Mouse (Mus musculus): ENCODE data around the gene Ppp4r1.

Gene Ppp4r1

GRCm38 (mm10) chr17:65865265-65865664 lies 82.9 kb downstream of the Ppp4r1 start:
- no peak for DNase-seq

GRCm38 (mm10) chr17:65866201-65866600 lies 83.8 kb downstream of the Ppp4r1 start:
- no peak for DNase-seq

- no peak for DNase-seq
These were observed 85.6 kb downstream of the Ppp4r1 start for GRCm38 (mm10) chr17:65867996-65868395.

- no peak for DNase-seq
These were observed 87.3 kb downstream of the Ppp4r1 start for GRCm38 (mm10) chr17:65869720-65870119.

- peak; percentile 72 to 74 for DNase-seq
These were observed 87.8 kb downstream of the Ppp4r1 start for GRCm38 (mm10) chr17:65870146-65870545.

GRCm38 (mm10) chr17:65871641-65872041 lies 89.3 kb downstream of the Ppp4r1 start:
- no peak for DNase-seq

GRCm38 (mm10) chr17:65872051-65872450 lies 89.7 kb downstream of the Ppp4r1 start:
- DNase-seq: no peak

GRCm38 (mm10) chr17:65872652-65873051 lies 90.3 kb downstream of the Ppp4r1 start:
- peak; percentile 54 to 63 for DNase-seq

GRCm38 (mm10) chr17:65873156-65873555 lies 90.8 kb downstream of the Ppp4r1 start:
- no peak for DNase-seq

- no peak for DNase-seq
These were observed 91.5 kb downstream of the Ppp4r1 start for GRCm38 (mm10) chr17:65873834-65874233.

GRCm38 (mm10) chr17:65877026-65877425 lies 94.7 kb downstream of the Ppp4r1 start:
- DNase-seq: no peak

GRCm38 (mm10) chr17:65884061-65884669 lies 101.8 kb downstream of the Ppp4r1 start:
- no peak for DNase-seq

GRCm38 (mm10) chr17:65884691-65885397 lies 102.5 kb downstream of the Ppp4r1 start:
- DNase-seq: peak; percentile 99 to 100

- DNase-seq: no peak
These were observed 103.0 kb downstream of the Ppp4r1 start for GRCm38 (mm10) chr17:65885398-65885696.

GRCm38 (mm10) chr17:65885697-65886529 lies 103.5 kb downstream of the Ppp4r1 start, which contains the start of gene Ralbp1:
Gene Ralbp1 (minus strand): TSS chr17:65885798.
- DNase-seq: peak; percentile 37 to 58

- DNase-seq: no peak
These were observed 104.2 kb downstream of the Ppp4r1 start for GRCm38 (mm10) chr17:65886571-65886970.

- no peak for DNase-seq
These were observed 107.1 kb downstream of the Ppp4r1 start for GRCm38 (mm10) chr17:65889476-65889875.

Data from cerebellum, adult 18-20 months (tissue).